Mouse (Mus musculus) megakaryocyte, adult 5-6 weeks (primary cell): ENCODE measurements around the gene Gm6040. TPM values are rescaled to one million over a fixed set of nuclear protein-coding genes. Genes with fewer than 3 reads are reported as not detected.

ENCODE experiments used
- ATAC-seq: 2 replicates; pipeline ENCODE4 v1.8.0; 2016; ENCODE audit warnings: mild to moderate bottlenecking, inconsistent platforms; ENCODE audit not compliant: poor library complexity, severe bottlenecking
- total RNA-seq, 2 experiments: library from RNA; stranded (forward) in 1 of 2; stranded (reverse) in 1 of 2; fragments of 153-499, 151-499 nt in 1 of 2; fragments of 221-1000, 200-1000 nt in 1 of 2; gene quantifications; 2 replicates each; pipeline versions ENCODE4 v1.2.3 to v1.2.4; 2015 to 2017

The Gm6040 gene
- not detected in 2 replicates for total RNA-seq (2015)
- total RNA-seq (2017): not detected in 2 replicates

DNA sequence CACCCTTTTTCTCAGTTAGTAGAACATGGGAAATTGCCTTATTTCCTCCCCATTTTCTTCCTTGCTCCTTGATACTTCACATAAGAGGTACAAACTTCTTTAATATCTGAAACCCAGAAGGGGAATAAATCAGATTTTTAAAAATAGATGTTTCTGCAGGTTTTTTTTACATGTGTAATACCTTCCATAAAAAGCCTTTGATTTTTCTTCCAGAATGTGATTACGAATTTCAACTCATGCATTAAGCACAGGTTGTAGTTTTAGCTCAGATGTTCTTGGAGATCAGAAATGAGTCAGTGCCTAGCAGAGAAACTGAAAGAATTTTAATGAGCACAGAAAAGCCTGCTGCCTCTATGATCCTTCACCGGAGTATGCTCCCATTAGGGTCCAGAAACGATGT, at the start of gene Gm6040:
Gm6040 (minus strand) TSS at position 101 of the 400 bp plus-strand sequence.
- no peak for ATAC-seq

DNA sequence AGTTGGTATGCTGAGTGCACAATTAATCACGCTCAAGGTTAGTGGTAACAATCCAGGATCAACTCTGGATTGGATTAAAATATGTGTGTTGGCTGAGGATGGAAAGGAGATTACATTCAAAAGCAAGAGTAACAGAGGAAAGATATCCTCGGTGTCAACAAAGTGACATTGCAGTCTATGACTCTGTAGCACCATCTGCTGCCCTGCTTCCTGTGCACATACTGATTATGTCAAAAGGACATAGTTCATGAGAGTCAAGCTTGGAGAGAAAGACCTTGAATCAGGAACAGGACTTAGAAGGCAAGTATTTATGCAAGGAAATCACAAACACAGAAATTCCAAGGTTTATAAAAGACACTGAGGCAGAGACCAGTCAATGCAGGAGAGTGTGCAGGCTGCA, 42.7 kb upstream of the Gm6040 start:
- ATAC-seq: no peak

DNA sequence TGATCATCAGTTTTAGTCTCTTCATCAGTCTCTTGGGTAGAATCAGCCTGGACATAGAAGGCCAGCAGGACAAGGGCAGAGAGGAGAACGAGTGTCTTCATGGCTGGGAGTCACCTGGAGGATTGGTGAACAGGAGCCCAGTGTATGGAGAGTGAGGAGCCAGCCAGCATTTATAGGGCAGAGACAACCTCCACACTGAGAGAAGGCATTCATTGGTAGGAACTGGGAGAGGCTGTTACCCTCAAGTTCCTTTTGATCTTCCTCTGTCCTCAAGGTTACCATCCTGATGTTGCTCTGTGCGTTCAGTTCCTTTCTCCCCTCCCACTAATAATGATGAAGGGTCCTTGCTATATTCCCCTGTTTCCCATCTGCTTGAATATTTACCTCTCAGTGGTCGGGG, 22.7 kb upstream of the Gm6040 start, which contains the start of gene AY761185:
AY761185 (minus strand) TSS at position 101 of the 400 bp plus-strand sequence.
- no peak for ATAC-seq

GRCm38 (mm10) chr8:20912288-20912687, 9.6 kb downstream of the Gm6040 start:
- ATAC-seq: no peak

DNA sequence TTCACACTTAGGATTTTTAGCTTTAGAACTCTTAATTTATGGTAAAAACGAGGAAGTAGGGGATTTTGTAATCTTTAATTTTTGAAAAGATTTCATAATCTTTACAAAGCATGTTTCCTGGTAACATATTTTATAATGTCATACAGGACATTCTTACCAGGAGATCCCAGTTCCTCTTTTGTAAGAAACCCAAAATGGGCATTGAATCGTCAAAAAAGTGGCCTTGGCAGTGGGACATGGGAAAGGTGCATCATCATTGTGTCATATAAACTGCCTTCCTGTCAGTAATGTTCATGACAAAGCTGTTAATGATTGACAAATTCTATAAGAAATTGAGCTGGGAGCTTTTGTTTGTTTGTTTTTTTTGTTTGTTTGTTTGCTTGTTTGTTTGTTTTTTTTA, 13.6 kb downstream of the Gm6040 start:
- peak; percentile 87 for ATAC-seq

- peak; percentile 45; the same call in 1 of the 2 replicates for ATAC-seq
Observed at GRCm38 (mm10) chr8:20907119-20907518, 14.8 kb downstream of the Gm6040 start.

GRCm38 (mm10) chr8:20902527-20902926, 19.3 kb downstream of the Gm6040 start, which contains the start of gene Gm15056:
Gm15056 (minus strand) TSS chr8:20902627.
- ATAC-seq: no peak

DNA sequence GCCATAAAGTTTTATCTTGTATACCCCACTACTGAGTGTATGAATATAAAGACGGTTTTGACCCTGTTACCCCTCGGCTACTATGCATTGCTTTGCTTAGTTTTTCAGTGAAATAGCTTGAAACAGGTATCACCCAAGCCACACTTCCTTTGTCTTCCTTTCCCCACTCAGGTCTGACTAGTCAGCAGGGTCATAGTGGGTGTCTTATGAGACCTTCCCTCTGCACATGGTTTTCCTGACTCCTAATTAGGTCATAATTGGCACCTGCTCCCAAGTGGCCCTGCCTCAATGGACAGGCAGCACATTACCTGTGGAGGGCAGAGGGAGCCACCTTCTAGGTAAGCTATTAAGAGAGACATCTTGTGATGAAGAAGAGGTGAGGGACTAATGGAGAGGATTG, 29.5 kb downstream of the Gm6040 start, which contains the start of gene Defb33:
Defb33 (plus strand) TSS at position 301 of the 400 bp plus-strand sequence.
- no peak for ATAC-seq

DNA sequence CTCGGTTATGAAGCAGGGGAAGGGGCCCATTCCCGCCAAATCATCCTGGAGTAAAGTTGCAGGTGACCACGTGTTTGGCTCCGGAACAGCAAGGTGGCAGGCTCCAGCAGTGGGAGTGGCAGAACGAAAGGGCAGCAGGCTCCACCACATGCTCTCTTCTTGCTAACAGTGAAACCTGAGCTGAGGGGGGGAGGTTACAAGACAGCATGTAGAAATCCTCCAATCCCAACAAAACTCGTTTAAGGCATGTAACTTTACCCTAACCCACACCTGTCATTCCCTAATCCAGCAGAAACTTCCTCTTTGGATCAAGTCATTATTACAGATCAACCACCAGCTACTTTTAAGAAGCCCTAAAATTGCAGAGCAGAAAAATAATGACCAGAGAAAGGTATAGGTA, 47.3 kb downstream of the Gm6040 start:
- no peak for ATAC-seq

Other genes with a start within 250 kb of the Gm6040 start
- gene Defb33, start 29.4 kb downstream of the Gm6040 start, total RNA-seq (2015): not detected in 2 replicates
- gene Defb33, start 29.4 kb downstream of the Gm6040 start, total RNA-seq (2017): not detected in 2 replicates
- gene Gm15056, start 19.4 kb downstream of the Gm6040 start, total RNA-seq (2015): not detected in 2 replicates
- not detected in 2 replicates for gene Gm15056, start 19.4 kb downstream of the Gm6040 start, total RNA-seq (2017)
- gene AY761185, start 22.6 kb upstream of the Gm6040 start, total RNA-seq (2015): not detected in 2 replicates
- gene AY761185, start 22.6 kb upstream of the Gm6040 start, total RNA-seq (2017): not detected in 2 replicates
- gene Defa21, start 103.5 kb upstream of the Gm6040 start, total RNA-seq (2015): not detected in 2 replicates
- not detected in 2 replicates for gene Defa21, start 103.5 kb upstream of the Gm6040 start, total RNA-seq (2017)
- gene Defa23, start 133.0 kb upstream of the Gm6040 start, total RNA-seq (2015): not detected in 2 replicates
- gene Defa23, start 133.0 kb upstream of the Gm6040 start, total RNA-seq (2017): not detected in 2 replicates
- gene Defa35, start 143.0 kb upstream of the Gm6040 start, total RNA-seq (2015): not detected in 2 replicates
- not detected in 2 replicates for gene Defa35, start 143.0 kb upstream of the Gm6040 start, total RNA-seq (2017)
- not detected in 2 replicates for gene Defa25, start 162.4 kb upstream of the Gm6040 start, total RNA-seq (2015)
- gene Defa25, start 162.4 kb upstream of the Gm6040 start, total RNA-seq (2017): not detected in 2 replicates
- gene Gm14851, start 174.0 kb upstream of the Gm6040 start, total RNA-seq (2015): not detected in 2 replicates
- not detected in 2 replicates for gene Gm14851, start 174.0 kb upstream of the Gm6040 start, total RNA-seq (2017)
- gene Defa30, start 212.6 kb upstream of the Gm6040 start, total RNA-seq (2015): not detected in 2 replicates
- gene Defa30, start 212.6 kb upstream of the Gm6040 start, total RNA-seq (2017): not detected in 2 replicates
- gene Defa22, start 240.2 kb upstream of the Gm6040 start, total RNA-seq (2015): not detected in 2 replicates
- gene Defa22, start 240.2 kb upstream of the Gm6040 start, total RNA-seq (2017): not detected in 2 replicates